Mouse (Mus musculus) bone marrow, adult 2 months (tissue): Measurements from ENCODE around the gene Tspan13. TPM values are rescaled to one million over a fixed set of nuclear protein-coding genes. Genes with fewer than 3 reads are reported as not detected.

Experiments used
- H3K27ac ChIP-seq: fragments of 200-500 bp; 2 replicates; pipeline ENCODE4 v1.5.1; 2012; ENCODE audit warnings: low read depth, mild to moderate bottlenecking, control low read depth, inconsistent platforms, low read length; ENCODE audit not compliant: control insufficient read depth, poor library complexity, insufficient read depth
- H3K4me1 ChIP-seq: fragments of 200-500 bp; 2 replicates; pipeline ENCODE4 v1.6.1; 2011; ENCODE audit warnings: low read length; ENCODE audit not compliant: control insufficient read depth, insufficient read depth
- H3K4me3 ChIP-seq: fragments of 200-500 bp; replicated peaks from 2 replicates; pipeline ENCODE3; 2011; ENCODE audit warnings: mild to moderate bottlenecking, low read depth, low read length, control low read depth; ENCODE audit not compliant: control insufficient read depth
- CTCF ChIP-seq: fragments of 200-500 bp; IDR thresholded peaks from 2 replicates; pipeline ENCODE4 v1.5.1; 2011; ENCODE audit warnings: low read length, control low read depth; ENCODE audit not compliant: control insufficient read depth, insufficient read depth
- POLR2A ChIP-seq: fragments of 200-500 bp; IDR thresholded peaks from 2 replicates; pipeline ENCODE4 v1.6.1; 2011; ENCODE audit warnings: low read depth, mild to moderate bottlenecking, control low read depth, low read length, borderline replicate concordance; ENCODE audit not compliant: control insufficient read depth
- WGBS: fragments of 180-500 bp; shearing (Covaris S2); methylation state at CpG from one replicate; pipeline ENCODE4 v1.1.7; 2018; 5-methylcytosine and 5-hydroxymethylcytosine counted together
- polyA plus RNA-seq: library from polyadenylated mRNA; stranded (reverse); fragments of >200 nt; gene quantifications from 2 replicates; pipeline ENCODE4 v1.2.4, GENCODE M21; 2011; ENCODE audit warnings: low replicate concordance; ENCODE audit not compliant: missing spikeins, insufficient read depth, insufficient read length

The Tspan13 gene
- polyA plus RNA-seq, 1 experiment = 22.2 TPM

GRCm38 (mm10) chr12:35983472-35983871 is 58.8 kb downstream of the Tspan13 start:
- 2% methylated on average over 9 of the region's 9 CpGs for WGBS

GRCm38 (mm10) chr12:35981732-35982360 is 60.5 kb downstream of the Tspan13 start:
- Histone ChIP-seq H3K4me3 (no peak overlapping the region), H3K27ac (no peak overlapping the region), H3K4me1 (peaks cover 1% of the 10 kb centered on the region; the same call in 1 of the 2 replicates)
- WGBS = 10% methylated on average over 6 of the region's 6 CpGs
- TF ChIP-seq POLR2A = no peak
- TF ChIP-seq CTCF = no peak

More at GRCm38 (mm10) chr12:35983472-35983871, 58.8 kb downstream of the Tspan13 start:
- Histone ChIP-seq H3K4me1 (peaks cover 1% of the 10 kb centered on the region; the same call in 1 of the 2 replicates), H3K27ac (peak overlapping the region; percentile 10; the same call in 1 of the 2 replicates), H3K4me3 (no peak overlapping the region)
- TF ChIP-seq CTCF (no peak), POLR2A (no peak)

GRCm38 (mm10) chr12:35979625-35980024 is 62.7 kb downstream of the Tspan13 start:
- Histone ChIP-seq H3K27ac (no peak overlapping the region), H3K4me1 (peaks cover 2% of the 10 kb centered on the region; the same call in 1 of the 2 replicates), H3K4me3 (no peak overlapping the region)
- 82% methylated on average over 5 of the region's 5 CpGs for WGBS
- TF ChIP-seq POLR2A (no peak), CTCF (no peak)

- no peak overlapping the region for H3K4me3 ChIP-seq
- H3K27ac ChIP-seq = no peak overlapping the region
- 78% methylated on average over 6 of the region's 6 CpGs for WGBS
- H3K4me1 ChIP-seq = peaks cover 1% of the 10 kb centered on the region; the same call in 1 of the 2 replicates
- TF ChIP-seq POLR2A (no peak), CTCF (no peak)
These were observed 64.6 kb downstream of the Tspan13 start for GRCm38 (mm10) chr12:35977633-35978246.

GRCm38 (mm10) chr12:35975898-35976297 is 66.4 kb downstream of the Tspan13 start:
- Histone ChIP-seq H3K27ac (no peak overlapping the region), H3K4me3 (no peak overlapping the region), H3K4me1 (peaks cover 1% of the 10 kb centered on the region; the same call in 1 of the 2 replicates)
- TF ChIP-seq CTCF (no peak), POLR2A (no peak)
- 11% methylated on average over 3 of the region's 3 CpGs for WGBS

GRCm38 (mm10) chr12:35966768-35967141 is 75.5 kb downstream of the Tspan13 start:
- 67% methylated on average over 7 of the region's 7 CpGs for WGBS
- Histone ChIP-seq H3K4me1 (no peaks in the 10 kb centered on the region), H3K27ac (no peak overlapping the region), H3K4me3 (no peak overlapping the region)
- TF ChIP-seq CTCF = no peak
- TF ChIP-seq POLR2A = no peak

GRCm38 (mm10) chr12:35966098-35966767 is 76.1 kb downstream of the Tspan13 start:
- WGBS = 69% methylated on average over 7 of the region's 7 CpGs
- Histone ChIP-seq H3K27ac (no peak overlapping the region), H3K4me3 (no peak overlapping the region), H3K4me1 (no peaks in the 10 kb centered on the region)
- TF ChIP-seq CTCF (no peak), POLR2A (no peak)

Other genes with a start within 250 kb of the Tspan13 start
- gene Agr3, start 116.9 kb downstream of the Tspan13 start, polyA plus RNA-seq = not detected in 2 replicates
- gene Agr2, start 49.6 kb downstream of the Tspan13 start, polyA plus RNA-seq = not detected in 2 replicates
- 6.9 and 15.3 TPM in 2 replicates for gene Ankmy2, start 114.6 kb upstream of the Tspan13 start, polyA plus RNA-seq
- gene Bzw2, start 115.6 kb upstream of the Tspan13 start, polyA plus RNA-seq = 25.9 and 26.6 TPM in 2 replicates
- gene Lrrc72, start 210.9 kb upstream of the Tspan13 start, polyA plus RNA-seq = not detected in 2 replicates